Mouse (Mus musculus) testis, adult 10 weeks (tissue): Measurements from ENCODE around the gene Tent5b. TPM values are rescaled to one million over a fixed set of nuclear protein-coding genes. Genes with fewer than 3 reads are reported as not detected.

Experiments used
- polyA plus RNA-seq: library from polyadenylated mRNA; stranded (reverse); fragments of 350-450 nt; fragmentation: Illumina TruSeq; extraction: RNeasy Lipid Tissue Mini Kit (QIAGEN cat#74804); gene quantifications from one replicate; pipeline ENCODE4 v1.2.3, GENCODE M21; 2014; ENCODE audit warnings: low read depth, low replicate concordance

Gene Tent5b
- polyA plus RNA-seq: 2.5 TPM

DNA sequence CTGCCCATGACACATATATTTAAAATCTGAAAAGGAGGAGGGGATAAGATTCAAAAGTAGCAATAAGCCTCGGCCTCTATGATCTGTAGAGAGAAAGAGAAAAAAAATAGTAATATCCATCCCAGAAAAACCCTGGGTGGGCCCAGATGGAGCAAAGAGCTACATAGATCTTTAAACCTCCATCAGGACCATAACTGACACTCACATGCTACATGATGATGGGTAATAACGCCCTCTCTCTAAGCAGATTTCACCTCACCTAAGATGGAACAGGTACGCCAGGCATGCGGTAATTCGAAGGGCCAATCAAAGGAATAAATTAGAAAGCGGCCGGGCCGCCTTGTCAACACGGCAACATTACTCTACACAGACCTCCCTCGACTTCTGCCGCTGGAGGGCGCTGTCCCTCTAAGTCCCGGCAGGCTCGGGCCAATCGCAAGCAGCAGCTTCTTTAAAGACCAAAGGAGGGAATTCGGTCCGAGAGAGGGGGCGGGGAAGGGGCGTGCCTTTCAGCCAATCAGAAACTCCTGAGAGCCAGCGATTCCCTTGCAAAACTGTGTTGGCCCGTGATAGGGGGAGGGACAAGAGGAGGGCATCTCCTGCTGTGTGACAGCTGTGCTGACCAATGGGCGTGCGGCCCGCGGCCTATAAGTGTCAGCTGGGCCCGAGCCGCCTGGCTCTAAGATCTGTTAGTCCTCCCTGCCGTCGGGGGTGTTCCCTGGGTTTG is at the start of gene Tent5b:
Gene Tent5b (plus strand): TSS at position 675 of the 727 bp plus-strand sequence.

DNA sequence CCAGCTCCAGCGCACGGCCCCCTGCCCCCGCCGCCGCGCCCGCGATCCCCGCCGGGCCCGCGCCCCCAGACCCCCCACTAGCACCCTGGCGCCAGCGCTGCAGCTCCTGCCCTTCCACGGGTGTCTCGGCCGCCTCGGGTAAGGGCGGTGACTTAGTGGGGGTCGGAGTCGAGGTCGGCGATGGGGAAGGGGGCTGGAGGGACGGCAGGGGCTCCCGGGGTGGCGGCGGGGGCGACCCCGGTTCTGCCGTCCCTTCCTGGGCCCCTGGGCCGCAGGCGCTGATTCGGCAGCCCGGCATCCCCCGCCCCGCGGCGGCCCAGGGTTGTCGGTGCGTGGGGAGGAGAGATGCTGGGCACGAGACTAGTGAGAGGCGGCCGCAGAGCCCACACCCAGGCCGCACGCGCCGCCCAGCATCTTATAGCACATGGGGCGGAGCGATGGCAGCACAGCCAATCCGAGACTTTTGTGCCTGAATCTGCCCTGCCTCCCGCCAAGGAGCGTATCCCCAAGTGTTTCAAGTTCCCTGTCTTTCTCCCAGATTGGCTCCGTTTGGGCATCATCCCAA is 18.3 kb downstream of the Tent5b start, which contains the start of gene Trnp1:
Gene Trnp1 (minus strand): TSS at position 391 of the 565 bp plus-strand sequence.

DNA sequence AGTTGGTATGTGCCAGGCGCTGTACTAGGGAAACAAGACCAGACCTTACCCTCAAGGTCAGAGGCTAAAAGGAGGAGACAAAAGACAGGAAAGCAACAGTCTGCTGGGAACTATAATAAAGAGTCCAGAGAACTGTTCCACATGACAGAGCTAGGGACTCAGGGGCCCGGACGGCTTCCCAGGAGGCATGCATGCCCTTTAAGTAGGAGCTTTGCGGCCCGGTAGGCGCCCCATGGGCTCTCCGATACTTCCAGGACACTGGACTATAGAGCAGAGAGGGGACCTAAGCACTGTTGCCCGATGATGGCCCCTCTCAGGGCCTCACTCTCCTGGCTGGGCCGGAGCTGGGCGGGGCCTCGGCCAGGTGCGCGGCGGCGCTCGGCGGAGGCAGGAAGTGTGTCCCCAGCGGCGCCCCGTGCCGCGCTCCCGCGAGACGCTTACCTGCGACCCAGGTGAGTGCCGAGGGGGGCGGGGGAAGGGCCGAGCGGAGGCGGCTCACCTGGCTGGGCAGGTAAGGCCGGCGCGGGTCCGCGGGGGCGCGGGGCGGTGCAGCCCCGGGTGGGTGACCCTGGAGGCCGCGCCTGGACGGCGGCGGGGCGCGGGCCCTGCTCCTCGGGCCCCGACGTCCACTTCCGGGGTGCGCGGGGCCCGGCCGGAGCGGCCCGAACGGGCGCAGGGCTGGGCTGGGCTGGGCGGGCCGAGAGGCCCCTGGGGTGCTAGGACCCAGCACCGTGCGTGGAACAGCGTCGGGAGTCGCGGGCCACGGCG is 38.9 kb downstream of the Tent5b start, which contains the start of gene Kdf1:
Gene Kdf1 (plus strand): TSS at position 363 of the 768 bp plus-strand sequence.

Other genes with a start within 250 kb of the Tent5b start
- 0.53 TPM for gene Map3k6, start 239.3 kb upstream of the Tent5b start, polyA plus RNA-seq
- not detected for gene Sytl1, start 217.0 kb upstream of the Tent5b start, polyA plus RNA-seq
- 1.3 TPM for gene Tmem222, start 202.3 kb upstream of the Tent5b start, polyA plus RNA-seq
- 34.7 TPM for gene Wdtc1, start 126.7 kb upstream of the Tent5b start, polyA plus RNA-seq
- 1.8 TPM for gene Slc9a1, start 110.4 kb upstream of the Tent5b start, polyA plus RNA-seq
- gene Trnp1, start 18.4 kb downstream of the Tent5b start, polyA plus RNA-seq: 0.62 TPM
- gene Kdf1, start 38.8 kb downstream of the Tent5b start, polyA plus RNA-seq: 0.15 TPM
- 41.2 TPM for gene Nudc, start 65.9 kb downstream of the Tent5b start, polyA plus RNA-seq
- gene Nr0b2, start 73.2 kb downstream of the Tent5b start, polyA plus RNA-seq: not detected
- 0.63 TPM for gene Gpatch3, start 94.6 kb downstream of the Tent5b start, polyA plus RNA-seq
- gene Gpn2, start 104.2 kb downstream of the Tent5b start, polyA plus RNA-seq: 0.66 TPM
- not detected for gene Sfn, start 122.0 kb downstream of the Tent5b start, polyA plus RNA-seq
- 0.32 TPM for gene Zdhhc18, start 170.0 kb downstream of the Tent5b start, polyA plus RNA-seq
- 2.9 TPM for gene Pigv, start 192.5 kb downstream of the Tent5b start, polyA plus RNA-seq